Mouse (Mus musculus) gastrocnemius, adult 8-10 months (tissue): Measurements from ENCODE around the gene Wfdc15b. TPM values are rescaled to one million over a fixed set of nuclear protein-coding genes. Genes with fewer than 3 reads are reported as not detected.
"Not testable (repeated sequence)": the region's sequence is repeated elsewhere in the genome, so short reads cannot be mapped to it uniquely, and the experiment has no call there.

ENCODE experiments used
- DNase-seq, 2 experiments: peaks; one replicate each; pipeline ENCODE4 v3.0.0; 2022; ENCODE audit warnings: low spot score in 2 of 2
- total RNA-seq, 4 experiments: library from RNA; stranded (reverse); gene quantifications; 2 replicates each; pipeline ENCODE4 v1.2.4; 2022

Wfdc15b gene
- not detected for total RNA-seq

DNA sequence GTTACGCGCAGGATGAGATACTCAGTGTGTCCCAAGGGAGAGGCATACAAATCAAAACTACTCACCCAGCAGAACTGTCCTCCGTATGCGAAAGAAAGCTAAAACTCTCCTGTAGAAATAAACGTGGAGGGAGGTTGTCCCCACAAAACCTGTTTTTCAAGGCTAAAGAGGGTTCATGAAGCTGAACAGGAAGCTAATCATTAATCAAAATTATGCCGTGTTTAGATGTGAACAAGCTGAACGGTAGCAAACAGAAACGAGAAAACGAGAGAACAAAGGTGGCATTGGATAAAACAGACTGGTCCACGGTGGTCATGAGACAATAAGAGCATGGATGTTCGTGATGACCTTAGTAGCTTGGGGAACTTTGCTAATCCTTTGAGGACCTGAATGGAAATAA, at the start of gene Wfdc15b:
TSS of gene Wfdc15b (minus strand) at position 139 of the 400 bp plus-strand sequence.
- DNase-seq = no peak

DNA sequence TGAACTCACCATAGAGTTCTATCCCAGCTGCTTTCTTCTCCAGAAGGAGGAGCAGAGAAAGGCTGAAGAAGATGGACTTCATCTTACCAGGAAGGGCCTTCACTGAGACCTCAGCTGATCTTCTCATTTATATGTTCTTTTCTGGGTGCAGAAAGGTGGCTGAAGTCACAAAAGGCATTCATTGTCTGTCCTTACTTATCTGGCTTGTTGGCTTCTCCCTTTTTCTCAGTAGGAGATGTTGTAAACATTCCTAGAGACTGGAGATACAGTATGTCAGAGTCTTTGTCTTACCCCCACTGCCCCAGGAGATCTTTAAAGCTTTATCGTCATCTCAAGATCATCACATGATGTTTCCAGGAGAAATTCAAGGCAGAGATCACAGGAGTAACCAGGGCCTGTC, 35.1 kb upstream of the Wfdc15b start, which contains the start of gene Svs3b:
TSS of gene Svs3b (minus strand) at position 101 of the 400 bp plus-strand sequence.
- DNase-seq = not testable (repeated sequence)

DNA sequence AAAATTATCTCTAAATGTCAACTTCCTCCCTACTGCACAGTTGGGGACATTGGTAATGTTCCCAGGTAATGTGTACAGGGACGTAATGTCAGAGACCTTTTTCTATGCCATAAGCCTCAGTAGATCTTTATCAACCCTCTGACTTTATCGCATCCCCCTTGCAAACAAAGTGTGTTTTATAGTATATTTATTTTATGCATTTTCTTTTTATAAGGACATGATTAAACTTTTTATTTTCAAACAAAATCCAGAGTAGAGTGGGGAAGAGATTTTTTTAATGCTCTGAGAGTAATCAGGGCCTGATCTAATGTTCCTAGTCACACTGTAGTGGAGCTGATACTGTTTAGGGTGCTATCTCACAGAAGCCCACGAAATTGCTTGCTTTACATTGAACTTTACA, 16.9 kb upstream of the Wfdc15b start, which contains the start of gene Svs2:
TSS of gene Svs2 (minus strand) at position 101 of the 400 bp plus-strand sequence.
- no peak for DNase-seq

DNA sequence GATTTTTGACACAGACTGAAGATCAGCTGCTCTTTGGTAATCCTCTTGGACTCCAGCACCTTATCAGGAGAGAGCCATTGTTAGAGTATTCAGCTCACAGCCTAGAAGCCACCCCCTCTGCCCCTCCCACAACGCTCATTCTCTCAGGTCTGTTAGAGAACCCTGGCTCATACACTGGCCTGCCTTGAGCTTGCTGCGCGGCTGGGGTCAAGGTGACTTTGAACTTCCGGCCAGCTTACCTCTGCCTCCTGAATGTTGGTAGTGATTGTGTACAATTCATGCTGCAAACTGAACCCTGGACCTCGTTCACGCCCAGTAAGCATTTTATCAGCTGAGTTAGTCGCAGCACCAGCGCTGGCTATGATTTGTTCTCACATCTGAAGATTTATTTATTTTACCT, 11.2 kb upstream of the Wfdc15b start:
- DNase-seq = no peak

DNA sequence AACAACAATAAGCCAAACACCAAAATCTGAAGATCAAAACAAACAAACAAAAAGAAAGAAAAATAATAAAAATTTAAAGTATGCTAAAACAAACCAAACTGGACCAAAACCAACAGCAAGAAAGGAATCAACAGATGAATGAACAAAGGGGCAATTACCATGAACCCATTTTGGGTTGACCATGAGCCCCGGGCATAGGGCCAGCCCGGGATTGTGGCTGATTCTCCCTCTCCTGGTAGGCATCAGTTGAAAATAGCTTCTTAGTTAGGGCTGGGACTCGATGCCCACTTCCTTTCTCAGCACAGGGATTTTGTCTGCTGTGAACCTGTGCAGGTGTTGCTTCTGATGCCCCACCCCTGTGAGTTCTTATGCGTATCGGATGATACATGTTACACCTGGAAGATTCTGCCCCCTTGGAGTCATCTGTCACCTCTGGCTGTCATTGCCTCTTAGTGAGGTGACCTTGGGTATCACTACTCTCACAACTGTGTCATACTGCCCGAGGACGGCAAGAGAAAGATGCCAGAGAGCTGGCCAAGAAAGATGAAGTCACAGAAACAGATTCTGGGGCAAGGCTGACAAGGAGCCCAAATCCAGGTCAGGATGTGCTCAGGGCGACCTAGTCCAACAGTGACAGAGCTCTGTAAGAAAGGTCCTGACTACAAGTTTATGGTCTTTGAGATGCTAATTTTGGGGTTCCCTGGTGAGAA, 7.1 kb upstream of the Wfdc15b start:
- DNase-seq = no peak

DNA sequence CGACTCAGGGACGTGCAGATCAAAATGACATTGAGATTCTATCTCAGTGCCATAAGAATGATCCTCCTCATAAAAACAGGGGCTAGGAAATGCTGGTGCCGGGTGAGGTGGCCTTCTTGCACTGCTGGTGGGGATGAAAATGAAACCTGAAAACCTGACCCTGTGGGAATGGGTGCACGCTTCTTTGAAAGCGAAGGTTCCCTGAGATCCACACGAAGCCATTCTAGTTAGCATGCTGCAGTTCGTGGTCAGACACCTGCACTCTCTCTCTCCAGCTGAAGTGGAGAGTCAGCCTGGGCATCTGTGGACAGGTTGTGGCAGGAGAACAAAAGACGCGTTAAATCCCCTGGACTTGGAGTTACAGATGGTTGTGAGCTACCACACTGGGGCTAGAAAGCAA, 2.2 kb downstream of the Wfdc15b start:
- DNase-seq = no peak

DNA sequence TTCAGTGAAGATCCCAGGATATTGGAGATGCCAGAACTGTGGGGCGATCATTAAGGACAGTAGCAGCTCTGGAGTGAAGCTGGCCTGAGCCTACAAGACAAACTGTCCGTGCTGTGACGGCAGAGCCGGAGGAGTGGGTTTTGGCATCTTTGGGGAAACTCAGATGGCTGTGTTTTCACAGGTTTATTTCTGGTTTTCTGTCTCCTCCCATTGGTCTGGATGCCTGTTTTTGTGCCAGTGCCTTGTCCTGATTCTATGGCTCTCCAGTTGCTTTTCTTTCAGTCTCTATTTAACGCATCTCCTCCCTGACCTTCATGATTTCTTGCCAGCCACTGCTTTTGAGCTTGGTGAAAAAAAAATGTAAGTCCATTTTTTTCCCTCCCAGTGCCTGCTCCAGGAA, 8.7 kb downstream of the Wfdc15b start:
- DNase-seq = no peak

DNA sequence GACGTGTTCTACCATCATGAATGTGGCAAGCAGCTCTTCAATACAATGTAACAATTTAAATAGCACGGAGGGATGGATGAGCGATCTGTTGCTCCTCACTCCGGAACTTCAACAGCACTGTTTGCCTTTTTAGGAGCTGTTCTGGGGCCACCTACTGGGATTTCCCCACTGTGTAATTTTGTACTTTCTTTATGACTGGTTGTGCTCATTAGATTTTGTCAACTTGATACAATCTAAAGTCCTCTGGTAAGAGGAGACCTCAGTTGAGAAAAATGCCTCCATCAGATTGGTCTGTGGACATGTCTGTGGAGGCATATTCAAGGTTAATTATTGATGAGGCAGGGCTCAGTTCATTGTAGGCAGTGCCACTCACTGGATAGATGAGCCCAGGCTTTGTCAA, 10.6 kb downstream of the Wfdc15b start:
- DNase-seq = no peak

DNA sequence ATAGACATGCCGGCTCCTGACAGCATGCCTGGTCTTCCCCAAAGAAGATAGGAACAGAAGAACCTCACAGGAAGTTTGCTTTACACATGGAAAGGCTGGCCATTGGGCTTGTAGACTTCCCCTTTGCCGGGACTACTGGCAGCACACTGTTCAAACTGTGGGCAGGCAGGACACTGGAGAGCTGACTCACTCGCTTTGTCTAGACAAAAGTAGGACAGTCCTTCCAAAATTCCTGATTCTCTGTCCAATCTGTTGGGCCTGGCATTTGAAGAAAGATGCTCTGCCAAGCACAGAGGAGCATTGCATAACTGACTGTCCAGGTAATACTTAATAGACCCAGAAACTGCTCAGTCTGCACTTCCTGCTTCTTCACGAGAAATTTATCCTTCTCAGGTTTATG, 14.8 kb downstream of the Wfdc15b start:
- DNase-seq = no peak

DNA sequence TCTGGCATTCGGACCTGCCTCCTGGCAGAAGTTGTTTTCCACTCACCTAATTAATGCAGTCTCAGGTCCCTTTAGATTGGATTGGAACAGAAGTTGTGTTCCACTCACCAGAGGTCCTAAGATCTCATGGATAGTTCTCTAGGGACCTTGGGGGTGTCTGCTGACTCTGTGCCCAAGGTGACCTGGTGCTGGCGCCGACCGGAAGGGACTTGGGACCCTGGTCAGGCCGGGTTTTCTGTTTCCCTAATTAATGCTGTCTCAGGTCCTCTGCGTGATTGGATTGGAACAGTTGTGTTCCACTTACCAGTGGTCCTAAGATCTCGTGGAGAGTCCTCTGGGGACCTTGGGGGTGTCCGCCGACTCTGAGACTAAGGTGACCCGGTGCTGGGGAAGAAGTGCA, 15.4 kb downstream of the Wfdc15b start:
- not testable (repeated sequence) for DNase-seq

DNA sequence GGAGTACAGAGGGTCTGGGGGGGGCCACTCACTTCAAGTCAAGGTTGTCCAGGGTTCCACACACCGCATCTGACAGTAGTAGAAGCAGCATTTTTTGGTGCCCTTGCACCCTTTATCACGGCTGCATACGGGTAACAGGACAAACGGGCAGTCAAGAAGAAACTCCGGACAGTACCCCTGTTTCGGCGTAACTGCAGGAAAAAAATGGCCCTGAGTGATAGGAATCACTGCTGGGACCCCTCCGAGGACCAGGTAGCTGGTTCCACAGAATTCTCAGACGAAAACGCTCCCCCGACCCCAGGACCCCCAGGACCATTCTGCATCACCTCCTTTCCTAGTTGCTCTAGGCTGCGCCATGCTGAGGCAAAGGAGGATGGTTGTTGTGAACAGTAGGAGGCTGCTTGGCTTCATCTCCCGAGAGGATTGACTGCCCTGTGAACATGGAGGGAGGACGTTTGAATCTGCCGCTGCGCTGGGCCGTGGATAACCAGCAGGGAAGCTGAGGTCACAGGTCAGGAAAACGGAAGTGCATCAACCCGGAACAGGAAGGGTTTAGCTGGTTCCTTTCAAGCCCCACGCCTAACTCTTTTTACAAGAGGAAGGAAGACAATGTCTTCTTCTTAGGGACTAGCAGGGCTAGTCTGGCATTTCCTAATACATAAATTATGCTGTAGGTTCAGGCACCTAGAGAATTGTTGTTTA, 21.7 kb downstream of the Wfdc15b start, which contains the start of gene Wfdc15a:
TSS of gene Wfdc15a (minus strand) at position 505 of the 702 bp plus-strand sequence.
- no peak for DNase-seq

DNA sequence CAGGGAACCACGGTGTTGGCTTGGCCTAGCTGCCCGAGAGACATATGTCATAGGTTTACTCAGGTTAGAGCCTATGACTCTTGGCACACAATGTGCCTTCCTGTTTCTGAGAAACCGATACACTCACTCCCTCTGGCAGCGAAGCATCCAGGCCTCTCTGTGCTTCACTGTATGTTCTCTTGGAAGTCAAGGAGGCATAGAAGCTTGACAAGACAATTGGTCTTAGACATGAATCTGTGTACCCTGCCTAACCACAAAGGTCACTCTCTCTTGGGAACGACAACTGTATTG, 24.8 kb downstream of the Wfdc15b start:
- no peak for DNase-seq

DNA sequence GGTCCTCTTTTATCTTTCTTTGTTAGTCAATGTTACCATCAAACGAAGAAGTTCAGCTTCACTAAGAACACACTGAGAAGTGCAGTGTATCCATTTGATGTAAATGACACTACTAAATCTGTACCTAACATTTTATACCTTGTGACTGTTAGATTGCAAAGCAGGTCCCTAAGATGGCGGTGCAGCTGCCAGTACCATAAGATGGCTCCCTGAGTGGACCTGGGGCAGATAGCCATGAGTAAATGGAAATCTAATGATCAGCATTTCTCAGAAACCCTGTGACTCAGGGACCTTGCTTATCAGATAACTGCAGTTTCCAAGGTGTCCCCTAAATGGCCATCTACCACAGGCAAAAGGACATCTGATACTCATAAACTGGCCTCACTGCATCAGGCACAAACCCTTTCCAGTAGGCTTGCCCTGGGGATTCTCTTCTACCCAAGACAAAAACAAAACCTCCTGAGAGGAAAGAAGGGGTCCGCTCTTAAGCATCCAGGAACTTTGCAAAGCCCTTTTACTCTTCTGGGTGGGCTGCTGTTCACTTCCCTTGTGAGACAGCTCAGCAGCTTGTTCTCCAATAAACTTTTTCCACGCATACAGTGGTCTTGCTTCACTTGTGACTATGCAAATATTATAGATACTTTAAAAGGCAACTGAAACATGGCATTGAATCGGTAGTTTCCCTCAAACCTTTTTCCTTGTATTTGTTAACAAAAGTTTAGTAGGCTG, 25.3 kb downstream of the Wfdc15b start:
- no peak for DNase-seq

DNA sequence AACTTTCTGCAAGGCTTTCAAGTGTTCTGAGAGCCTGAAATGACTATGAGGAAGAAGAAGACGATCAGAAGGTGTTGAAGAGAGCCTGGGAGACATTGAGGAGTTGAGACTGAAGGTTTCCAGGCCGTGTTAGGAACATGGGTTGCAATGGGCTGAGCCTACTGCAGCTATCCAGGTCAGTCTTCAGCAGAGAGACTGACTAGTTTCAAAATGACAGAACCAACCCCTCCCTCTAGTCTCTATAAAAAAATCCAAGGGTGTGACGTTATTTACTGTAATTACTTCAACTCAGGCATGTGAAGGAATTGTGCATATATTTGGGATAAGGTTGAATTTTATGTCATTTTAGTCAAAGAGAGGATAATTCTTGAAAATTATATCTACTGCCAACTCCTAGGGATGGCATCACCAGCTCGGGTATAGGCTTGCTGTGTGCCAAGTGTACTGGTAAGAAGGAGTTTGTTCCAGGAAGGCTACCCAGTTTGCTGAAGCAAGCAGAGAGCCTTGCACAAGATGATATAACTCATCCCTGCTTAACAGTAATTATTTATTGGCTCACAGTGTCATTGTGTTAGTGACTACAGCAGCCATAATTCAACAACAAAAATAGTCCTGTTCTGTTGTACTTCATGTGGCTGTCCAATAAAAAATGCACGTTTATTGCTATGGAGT, 26.4 kb downstream of the Wfdc15b start:
- no peak for DNase-seq

DNA sequence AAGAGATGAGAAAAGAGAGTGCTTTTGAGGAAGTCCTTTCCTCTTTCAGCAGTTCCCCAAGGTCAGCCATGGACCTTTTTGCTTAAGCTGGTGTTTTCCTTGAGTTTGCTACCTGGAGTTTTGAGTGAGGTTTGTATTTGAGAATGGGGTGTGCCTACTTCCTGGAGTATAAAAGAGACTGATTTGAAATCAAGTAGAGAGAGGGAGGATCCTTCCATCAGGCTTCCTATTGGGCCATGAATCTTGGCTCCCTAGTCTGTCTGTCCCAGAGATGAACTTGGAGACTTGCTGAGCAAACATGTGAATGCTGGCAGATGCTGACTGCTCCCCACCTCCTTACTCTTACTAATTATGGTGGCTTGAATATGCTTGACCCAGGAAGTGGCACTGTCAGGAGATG, 29.2 kb downstream of the Wfdc15b start:
- DNase-seq = no peak

DNA sequence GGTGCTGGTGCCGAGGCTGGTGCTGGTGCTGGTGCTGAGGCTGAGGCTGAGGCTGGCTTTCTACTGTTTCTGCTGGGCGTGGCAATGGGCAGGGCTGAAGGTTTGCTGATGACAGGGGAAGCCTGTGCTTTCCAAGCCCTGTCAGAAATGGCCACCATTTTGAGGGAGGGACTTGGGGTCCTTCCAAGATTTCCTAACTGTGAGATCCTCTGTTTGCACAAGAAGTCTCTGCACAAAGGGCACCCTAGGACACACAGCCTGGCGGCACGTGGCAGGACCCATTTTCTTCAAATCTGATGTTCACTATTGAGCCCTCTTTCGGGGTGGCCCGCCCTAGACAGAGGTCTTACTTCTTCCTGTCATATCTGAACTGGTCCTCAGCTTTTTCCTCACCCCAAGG, 30.9 kb downstream of the Wfdc15b start, which contains the start of gene Wfdc12:
TSS of gene Wfdc12 (minus strand) at position 33 of the 400 bp plus-strand sequence.
- no peak for DNase-seq

DNA sequence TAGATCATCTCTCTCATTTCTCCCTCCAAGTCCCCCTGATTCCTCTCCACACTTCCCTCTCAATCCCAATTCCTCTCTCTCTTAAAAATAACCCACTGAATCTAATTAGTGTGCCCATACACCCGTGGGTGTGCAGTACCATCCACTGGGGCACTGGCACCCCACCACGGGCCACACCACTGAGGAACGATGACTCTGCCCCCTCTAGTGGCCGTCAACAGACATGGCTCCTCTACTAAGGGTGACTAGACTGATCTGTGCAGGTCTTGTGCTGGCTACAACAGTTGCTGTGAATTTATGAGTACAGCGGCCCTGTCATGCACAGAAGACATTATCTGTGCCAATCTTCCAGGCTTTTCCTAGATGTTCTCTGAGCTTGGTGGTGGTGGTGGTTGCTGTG, 32.7 kb downstream of the Wfdc15b start:
- no peak for DNase-seq

DNA sequence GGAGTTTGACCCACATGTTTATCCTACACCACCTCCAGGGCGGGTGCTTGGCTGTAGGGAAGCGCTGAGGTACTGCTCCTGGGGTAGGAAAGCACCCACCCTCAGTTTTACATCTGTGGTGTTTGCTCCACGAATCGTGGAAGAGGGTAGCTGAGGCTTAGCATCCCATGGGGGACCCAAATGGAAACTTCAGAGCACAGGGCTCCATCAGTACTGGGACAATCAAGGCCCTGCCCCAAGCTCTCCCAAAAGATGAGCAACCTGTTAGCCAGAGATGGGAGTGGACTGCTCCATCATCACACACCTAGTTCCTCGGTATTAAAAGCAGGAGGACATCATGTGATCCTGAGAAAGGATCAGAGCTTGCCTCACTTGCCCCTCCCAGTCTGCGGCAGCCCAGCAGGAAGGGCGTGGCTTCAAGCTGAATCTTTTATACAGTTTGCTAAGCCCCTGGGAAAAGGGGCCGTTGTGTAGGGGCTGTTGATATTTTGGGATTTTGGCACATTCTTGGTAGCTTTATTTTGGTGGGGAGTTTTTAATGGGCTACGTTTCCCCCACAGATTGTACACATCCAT, 37.2 kb downstream of the Wfdc15b start:
- DNase-seq = no peak

DNA sequence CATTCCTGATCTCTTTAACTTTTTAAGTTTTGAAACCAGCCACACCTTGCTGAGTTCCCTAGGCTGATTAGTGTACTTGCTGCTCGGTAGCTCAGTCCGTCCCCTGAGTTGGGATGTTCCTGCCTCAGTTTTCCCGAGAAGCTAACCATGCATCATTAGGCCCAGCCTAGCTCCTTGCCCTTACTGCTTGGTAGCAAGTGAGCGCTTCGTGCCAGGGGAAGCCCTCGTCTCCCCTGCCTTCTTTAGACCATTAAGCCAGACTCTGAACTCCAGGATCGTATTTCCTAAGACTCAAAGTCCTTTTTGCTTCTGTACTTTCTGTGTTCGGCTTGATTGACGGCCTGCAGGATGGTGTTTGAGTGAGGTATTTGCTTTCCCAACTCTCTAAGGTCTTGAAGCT, 38.1 kb downstream of the Wfdc15b start:
- no peak for DNase-seq

DNA sequence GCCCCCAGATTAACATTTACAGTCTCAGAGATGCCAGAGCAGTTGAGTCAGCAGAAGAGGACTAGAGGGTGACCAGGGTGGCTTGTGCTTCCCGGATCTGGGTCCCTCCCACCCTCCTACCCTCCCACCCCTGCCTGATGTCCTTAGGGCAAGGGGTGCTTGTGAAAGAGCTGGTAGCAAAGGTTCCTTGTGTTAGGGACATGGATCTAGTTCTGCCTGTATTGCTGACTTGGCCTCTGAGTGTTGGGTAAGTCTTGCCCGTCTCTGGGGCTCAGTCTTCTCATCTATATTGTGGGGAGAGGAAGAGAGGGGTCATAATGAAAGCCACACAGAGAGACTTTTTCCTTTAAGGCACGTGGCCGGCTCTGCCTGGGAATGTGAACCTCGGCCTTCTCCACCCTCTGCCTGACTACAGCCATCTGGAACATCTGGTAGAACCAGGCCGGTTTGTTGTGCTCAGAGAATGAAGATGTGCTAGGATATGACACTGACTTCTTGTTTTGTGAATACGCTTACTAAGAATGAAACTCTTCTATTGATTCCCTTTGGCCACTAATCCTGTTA, 38.7 kb downstream of the Wfdc15b start, which contains the start of gene Wfdc5:
TSS of gene Wfdc5 (minus strand) at position 51 of the 564 bp plus-strand sequence.
- no peak for DNase-seq

DNA sequence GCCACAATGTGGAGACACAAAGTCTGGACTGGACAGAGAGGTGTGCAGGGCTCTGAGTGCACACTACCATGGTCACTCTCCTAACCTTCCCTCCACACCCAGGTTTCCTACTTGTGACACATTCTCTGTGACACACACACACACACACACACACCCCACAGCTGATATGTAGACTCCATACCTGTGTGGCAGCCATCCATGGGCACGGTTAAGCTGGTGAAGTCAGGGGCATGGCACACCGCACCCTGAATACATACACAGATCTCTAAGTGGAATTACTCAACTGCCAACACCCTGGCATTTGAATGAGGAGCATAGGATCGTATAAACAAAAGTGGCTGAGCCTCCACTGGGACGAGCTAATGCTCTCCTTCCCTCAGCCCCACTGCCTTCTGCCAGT, 40.7 kb downstream of the Wfdc15b start:
- no peak for DNase-seq
